Mouse (Mus musculus) bone marrow, adult 2 months (tissue): ENCODE data around the gene Aph1a.

Experiments used
- CTCF ChIP-seq: fragments of 200-500 bp; IDR thresholded peaks from 2 replicates; pipeline ENCODE4 v1.5.1; 2011; ENCODE audit warnings: low read length, control low read depth; ENCODE audit not compliant: control insufficient read depth, insufficient read depth
- POLR2A ChIP-seq: fragments of 200-500 bp; IDR thresholded peaks from 2 replicates; pipeline ENCODE4 v1.6.1; 2011; ENCODE audit warnings: low read depth, mild to moderate bottlenecking, control low read depth, low read length, borderline replicate concordance; ENCODE audit not compliant: control insufficient read depth

DNA sequence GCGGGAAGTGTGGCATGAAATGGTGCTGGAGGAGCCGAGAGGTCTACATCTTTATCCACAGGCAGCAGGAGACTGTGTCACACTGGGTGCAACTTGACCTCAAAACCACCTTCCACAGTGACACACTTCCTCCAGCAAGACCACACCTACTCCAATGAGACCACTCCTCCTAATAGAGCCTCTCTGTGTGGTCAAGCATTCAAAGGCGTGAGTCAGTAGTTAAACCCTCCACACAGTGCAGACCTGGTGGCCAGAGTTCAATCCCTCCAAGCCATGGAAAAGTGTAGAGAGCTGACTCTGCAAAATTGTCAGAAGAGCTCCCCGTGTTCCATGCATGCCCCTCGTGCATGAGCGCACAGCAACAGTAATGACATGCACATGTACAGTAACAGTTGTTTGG is 49.0 kb downstream of the Aph1a start:
- TF ChIP-seq CTCF (no peak), POLR2A (no peak)
